Mouse (Mus musculus): Measurements from ENCODE around the gene Tbc1d10b.

The Tbc1d10b gene

DNA sequence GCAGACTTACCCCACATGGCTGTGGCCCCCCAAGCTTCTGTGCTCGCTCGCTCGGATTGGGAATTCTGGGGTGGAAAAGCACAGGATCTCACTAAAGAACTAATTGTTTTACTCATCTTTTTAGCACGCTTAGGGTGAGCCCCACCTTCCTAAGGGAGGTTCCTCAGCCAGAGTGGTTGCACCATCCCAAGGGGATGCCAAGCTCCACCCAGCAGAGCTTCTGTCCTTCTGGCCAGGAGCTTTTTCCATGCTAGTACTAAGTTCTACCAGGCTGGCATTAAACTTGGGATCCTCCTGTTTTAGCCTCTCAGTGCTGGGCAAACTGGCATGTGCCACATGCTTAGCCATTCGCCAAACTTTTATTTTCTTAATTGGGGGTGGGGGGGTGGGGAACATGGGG lies 45.7 kb downstream of the Tbc1d10b start:
- no peak for ATAC-seq (ENCODE audit: low TSS enrichment)

DNA sequence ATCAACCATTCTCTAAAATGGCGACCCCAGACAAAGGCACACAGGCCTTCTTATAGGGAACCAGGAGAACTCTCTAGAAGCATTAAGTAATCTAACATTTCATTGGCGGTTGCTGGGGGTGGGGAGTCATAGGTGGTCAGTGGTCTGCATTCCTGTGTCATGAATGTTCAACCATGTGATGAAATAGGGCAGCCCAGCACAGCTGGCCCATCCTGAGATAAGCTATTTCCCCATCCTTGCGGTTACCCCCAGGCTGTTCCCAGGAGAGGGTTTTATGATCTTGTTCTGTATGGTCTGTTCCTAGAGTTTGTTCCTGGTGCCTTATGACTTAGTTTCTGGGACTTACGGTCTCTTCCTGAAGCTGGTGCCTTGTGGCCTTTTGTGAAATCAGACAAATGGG lies 50.7 kb downstream of the Tbc1d10b start:
- ATAC-seq (ENCODE audit: low TSS enrichment): no peak

GRCm38 (mm10) chr7:127153477-127153876 lies 54.8 kb downstream of the Tbc1d10b start:
- ATAC-seq (ENCODE audit: low TSS enrichment): no peak

DNA sequence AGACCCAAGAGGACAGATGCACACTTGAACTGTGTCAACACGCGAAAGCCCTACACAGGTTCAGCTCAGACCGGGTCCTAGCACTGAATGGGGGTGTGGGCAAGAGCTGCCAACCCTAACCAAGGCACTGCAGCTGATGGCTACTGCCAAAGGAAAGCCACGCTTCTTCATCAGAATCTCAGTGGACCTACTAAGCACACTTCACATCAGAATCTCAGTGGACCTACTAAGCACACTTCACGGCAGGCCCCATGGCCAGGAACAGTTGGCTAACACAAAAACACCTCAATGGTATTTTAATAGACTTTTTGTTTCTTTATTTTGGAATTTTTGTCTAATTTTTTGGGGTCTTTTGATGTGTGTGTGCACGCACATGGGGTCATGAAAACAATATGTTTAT lies 55.8 kb downstream of the Tbc1d10b start:
- no peak for ATAC-seq (ENCODE audit: low TSS enrichment)

DNA sequence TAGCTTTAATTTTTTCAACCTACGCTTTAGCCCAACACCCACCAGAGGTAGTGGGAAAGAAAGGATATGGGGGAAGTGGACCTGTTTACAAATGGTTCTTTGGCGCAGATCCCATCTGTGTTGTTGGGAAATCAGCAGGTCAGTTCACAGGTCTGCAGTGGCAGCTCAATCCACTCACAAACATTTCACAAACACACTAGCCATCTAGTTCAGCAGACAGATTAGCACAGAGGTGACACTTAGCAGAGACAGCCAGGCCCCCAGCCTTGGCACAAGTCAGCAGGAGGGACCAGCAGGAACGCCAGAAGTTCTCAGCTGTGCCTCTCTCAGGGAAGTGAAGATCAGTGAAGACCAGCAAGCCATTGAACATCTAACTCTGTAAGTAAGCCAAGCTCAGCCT lies 60.4 kb downstream of the Tbc1d10b start:
- ATAC-seq (ENCODE audit: low TSS enrichment): no peak

Measured in frontal cortex, adult (tissue).